Mouse (Mus musculus) frontal cortex, adult (tissue): ENCODE data around the gene Josd2.

ENCODE experiments used
- ATAC-seq: cut with Nextera tagmentation; 2 replicates; pipeline ENCODE4 v1.9.2; 2017; ENCODE audit warnings: mild to moderate bottlenecking, moderate library complexity, mixed read lengths; ENCODE audit not compliant: low TSS enrichment

The Josd2 gene

DNA sequence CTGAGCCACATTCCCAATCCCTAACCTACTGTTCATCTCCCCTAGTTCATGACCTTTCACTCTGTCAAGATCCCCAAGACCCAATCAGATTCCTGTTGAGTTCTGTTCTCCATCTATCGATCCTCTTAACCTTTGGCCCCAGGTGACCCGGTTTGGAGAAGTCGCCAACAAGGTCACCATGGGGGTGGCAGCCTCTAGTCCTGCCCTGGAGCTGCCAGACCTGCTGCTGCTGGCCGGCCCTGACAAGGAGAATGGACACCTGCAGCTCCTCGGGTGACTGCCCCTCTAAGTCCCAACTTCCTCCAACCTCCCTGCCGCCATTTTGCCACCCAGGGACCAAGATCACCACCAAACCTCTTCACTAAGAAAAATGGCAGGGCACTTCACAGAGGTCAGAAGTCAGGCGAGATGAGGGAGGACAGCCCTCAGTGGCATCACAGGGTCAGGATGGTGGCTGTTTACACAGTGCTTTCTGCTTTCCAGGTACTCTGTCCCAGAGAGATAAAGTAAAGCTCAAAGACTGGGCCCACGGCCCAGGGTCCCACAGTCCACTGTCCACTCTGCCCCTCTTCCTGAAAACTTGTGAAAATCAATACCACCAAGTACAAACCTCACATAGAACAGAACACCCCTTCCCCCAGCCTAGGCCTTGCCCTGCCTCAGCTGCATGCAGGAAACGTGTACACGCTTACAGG is 29.7 kb downstream of the Josd2 start:
- ATAC-seq = no peak

DNA sequence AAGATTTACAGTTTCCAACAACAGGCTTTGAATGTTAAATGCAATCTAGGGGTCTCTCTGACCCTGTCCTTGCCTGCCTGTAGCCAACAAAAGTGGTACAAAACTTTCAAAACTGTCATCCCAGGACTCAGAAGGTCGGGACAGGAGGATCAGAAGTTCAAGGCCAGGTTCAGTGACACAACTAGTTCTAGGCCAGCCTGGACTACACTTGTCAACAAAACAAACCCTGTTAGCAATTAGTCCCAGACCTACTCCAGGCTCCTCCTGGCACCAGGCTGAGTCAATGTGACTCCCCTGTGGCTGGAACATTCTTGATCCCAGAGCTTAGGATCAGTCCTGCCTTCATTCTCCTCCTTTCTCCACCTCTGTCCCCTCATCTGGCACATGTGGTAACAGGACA is 31.1 kb downstream of the Josd2 start:
- no peak for ATAC-seq

DNA sequence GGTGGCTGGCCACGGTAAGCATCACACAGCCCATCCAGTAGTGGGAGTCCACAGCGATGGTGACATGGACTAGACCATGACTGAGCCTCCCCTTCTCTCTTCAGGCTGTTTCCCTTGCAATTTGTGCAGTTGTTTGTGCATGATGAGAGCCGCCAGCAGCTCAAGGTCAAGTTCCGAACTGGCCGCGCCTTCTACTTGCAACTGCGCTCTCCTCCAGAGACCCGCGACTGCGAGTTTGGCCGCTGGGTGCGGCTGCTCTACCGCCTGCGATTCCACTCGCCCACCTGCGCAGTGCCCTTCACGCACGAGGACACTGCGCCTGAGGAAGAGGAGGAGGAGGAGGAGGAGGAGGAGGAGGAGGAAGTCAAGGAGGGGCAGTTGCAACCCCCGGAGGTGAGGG is 32.3 kb downstream of the Josd2 start:
- no peak for ATAC-seq

DNA sequence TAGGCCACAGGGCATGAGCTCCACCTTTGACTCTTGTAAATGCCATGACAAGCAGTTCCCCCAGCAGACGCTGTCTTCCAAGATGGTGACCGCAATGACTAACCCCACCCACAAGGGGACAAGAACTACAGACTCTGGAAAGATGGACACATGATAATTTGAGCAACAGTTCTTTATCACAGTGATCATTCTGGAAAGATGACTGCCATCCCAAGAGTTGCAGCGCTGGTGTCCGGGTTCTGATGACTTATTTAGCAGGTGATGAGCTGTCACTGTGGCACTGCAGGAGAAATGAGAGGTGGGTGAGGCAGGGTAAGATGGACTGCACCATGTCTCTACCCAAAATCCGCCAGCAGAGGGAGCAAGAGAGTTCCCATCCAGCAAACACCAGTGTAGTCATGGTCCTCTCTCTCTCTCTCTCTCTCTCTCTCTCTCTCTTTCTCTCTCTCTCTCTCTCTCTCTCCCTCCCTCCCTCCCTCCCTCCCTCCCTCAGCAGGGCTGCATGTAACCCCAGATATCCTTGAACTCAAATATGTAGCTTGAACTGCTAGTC is 33.9 kb downstream of the Josd2 start:
- ATAC-seq = peak; percentile 75; the same call in 1 of the 2 replicates

DNA sequence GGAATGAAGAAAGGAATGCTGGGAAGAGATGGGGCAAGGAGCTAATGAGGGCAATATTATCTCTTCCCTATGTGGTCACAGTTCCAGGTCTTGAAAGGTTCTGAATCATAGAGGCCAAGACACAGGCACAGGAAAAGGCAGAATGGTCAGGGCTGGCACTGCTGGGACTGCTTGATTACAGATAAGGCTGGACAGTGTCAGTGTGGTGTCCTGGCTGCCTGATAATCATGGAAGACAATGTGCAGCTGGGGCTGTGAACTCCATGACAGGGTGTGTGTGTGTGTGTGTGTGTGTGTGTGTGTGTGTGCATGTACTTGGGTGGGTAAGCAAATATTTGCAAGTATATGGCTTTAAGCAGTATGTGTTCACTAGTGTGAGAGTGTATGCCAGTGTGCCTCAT is 39.7 kb downstream of the Josd2 start:
- no peak for ATAC-seq

DNA sequence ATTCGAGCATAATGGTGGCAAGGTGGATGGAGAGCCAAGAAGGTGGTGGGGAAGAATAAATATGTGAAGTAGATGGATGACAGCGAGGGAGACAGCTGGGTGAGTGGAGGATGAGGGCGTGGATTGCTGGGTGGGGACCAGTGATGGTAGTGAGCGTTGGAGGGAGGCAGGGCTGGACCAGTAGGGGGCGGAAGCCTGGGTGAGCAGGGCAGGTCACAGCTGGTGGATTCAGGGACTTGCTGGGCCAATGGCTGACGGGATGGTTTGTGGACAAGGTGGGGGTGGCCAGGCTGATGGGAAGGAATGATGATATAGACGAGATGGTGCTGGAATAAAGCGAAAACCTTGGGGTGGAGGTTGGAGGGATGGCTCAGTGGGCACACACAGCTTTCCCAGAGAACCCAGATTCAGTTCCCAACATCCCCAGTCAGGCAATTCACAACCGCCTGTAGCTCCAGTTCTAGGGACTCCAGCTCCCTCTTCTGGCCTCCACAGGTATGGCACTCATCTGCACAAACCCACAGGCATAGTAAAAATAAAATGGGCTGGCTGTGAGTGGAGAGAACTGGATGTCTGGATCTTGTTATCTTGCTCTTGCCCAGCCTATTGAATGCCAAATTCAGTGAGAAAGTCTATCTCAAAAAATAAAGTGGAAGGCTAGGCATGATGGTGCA is 51.6 kb downstream of the Josd2 start:
- no peak for ATAC-seq

DNA sequence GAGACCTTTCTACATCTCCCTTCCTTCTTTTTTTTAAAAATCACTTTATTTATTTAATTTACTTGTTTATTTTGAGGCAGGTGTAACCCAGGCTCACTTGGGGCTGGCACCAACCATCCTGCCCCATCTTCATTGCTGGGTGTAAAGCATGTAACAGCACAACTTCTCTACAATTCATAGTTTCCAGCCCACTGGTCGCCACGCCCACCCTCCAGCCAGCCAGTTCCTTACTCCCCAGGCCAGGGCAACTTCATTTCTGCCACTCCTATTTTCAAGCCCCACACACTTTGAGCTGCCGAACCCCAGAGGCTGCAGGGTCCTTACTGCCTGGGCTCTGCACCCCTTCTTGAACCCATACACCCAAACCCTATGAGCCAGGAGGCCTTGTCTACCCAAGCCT is 53.2 kb downstream of the Josd2 start:
- no peak for ATAC-seq
